Mouse (Mus musculus) E14TG2a.4 (cell line): ENCODE measurements around the gene Selenoi.

ENCODE experiments used
- H3K27me3 ChIP-seq: 2 replicates; pipeline ENCODE4 v1.6.1; 2014; ENCODE audit warnings: low read length, control low read depth; ENCODE audit not compliant: insufficient read depth
- H3K36me3 ChIP-seq: 2 replicates; pipeline ENCODE4 v1.6.1; 2014; ENCODE audit warnings: low read length, control low read depth; ENCODE audit not compliant: insufficient read depth
- H3K4me1 ChIP-seq: replicated peaks from 2 replicates; pipeline ENCODE4 v1.6.1; 2014; ENCODE audit warnings: low read depth, low read length, control low read depth
- H3K4me3 ChIP-seq: replicated peaks from 2 replicates; pipeline ENCODE4 v1.5.1; 2014; ENCODE audit warnings: mild to moderate bottlenecking, low read length
- H3K9me3 ChIP-seq: 2 replicates; pipeline ENCODE4 v1.6.1; 2014; ENCODE audit warnings: low read length, control low read depth
- CTCF ChIP-seq: conservative IDR thresholded peaks from 2 replicates; pipeline ENCODE4 v1.5.1; 2014; ENCODE audit warnings: low read length
- NANOG ChIP-seq: IDR thresholded peaks from 2 replicates; pipeline ENCODE4 v1.6.1; 2014; ENCODE audit warnings: borderline replicate concordance, low read length, mixed read lengths
- POU5F1 ChIP-seq: IDR thresholded peaks from 2 replicates; pipeline ENCODE4 v1.6.1; 2014; ENCODE audit warnings: low read length, borderline replicate concordance

The Selenoi gene

GRCm38 (mm10) chr5:30232271-30232971 lies at the start of gene Selenoi:
TSS of gene Selenoi (plus strand) at chr5:30232581.
- Histone ChIP-seq H3K27me3 (peaks cover 17% of the 10 kb centered on the region), H3K9me3 (peaks cover 25% of the 10 kb centered on the region), H3K4me1 (peaks cover 11% of the 10 kb centered on the region; the same call in 1 of the 2 replicates), H3K4me3 (peak within 1 kb of the TSS; percentile 81), H3K36me3 (no peaks in the 10 kb centered on the region)
- TF ChIP-seq NANOG (no peak), CTCF (no peak), POU5F1 (no peak)

- peaks cover 42% of the 10 kb centered on the region for H3K36me3 ChIP-seq
- no peaks in the 10 kb centered on the region for H3K27me3 ChIP-seq
- TF ChIP-seq CTCF (no peak), NANOG (no peak), POU5F1 (no peak)
- H3K4me3 ChIP-seq, result no peak overlapping the region
- H3K9me3 ChIP-seq, result no peaks in the 10 kb centered on the region
- H3K4me1 ChIP-seq, result peaks cover 9% of the 10 kb centered on the region; the same call in 1 of the 2 replicates
These were observed 44.5 kb upstream of the Selenoi start for GRCm38 (mm10) chr5:30187687-30188485.

- Histone ChIP-seq H3K27me3 (no peaks in the 10 kb centered on the region), H3K36me3 (peaks cover 9% of the 10 kb centered on the region), H3K9me3 (no peaks in the 10 kb centered on the region), H3K4me1 (peaks cover 25% of the 10 kb centered on the region), H3K4me3 (no peak overlapping the region)
- TF ChIP-seq NANOG (no peak), CTCF (peak; percentile 14; the same call in 1 of the 2 replicates)
These were observed 39.9 kb upstream of the Selenoi start for GRCm38 (mm10) chr5:30192452-30192851.

GRCm38 (mm10) chr5:30195340-30195739 lies 37.0 kb upstream of the Selenoi start:
- H3K27me3 ChIP-seq, result no peaks in the 10 kb centered on the region
- H3K4me3 ChIP-seq, result no peak overlapping the region
- H3K4me1 ChIP-seq, result peaks cover 40% of the 10 kb centered on the region
- TF ChIP-seq CTCF (no peak), POU5F1 (no peak), NANOG (no peak)
- no peaks in the 10 kb centered on the region for H3K9me3 ChIP-seq
- H3K36me3 ChIP-seq, result no peaks in the 10 kb centered on the region

- TF ChIP-seq CTCF, result no peak
- no peak for TF ChIP-seq NANOG
- TF ChIP-seq POU5F1, result no peak
- Histone ChIP-seq H3K36me3 (no peaks in the 10 kb centered on the region), H3K4me3 (peak overlapping the region; percentile 59), H3K4me1 (peaks cover 43% of the 10 kb centered on the region), H3K9me3 (no peaks in the 10 kb centered on the region), H3K27me3 (no peaks in the 10 kb centered on the region)
These were observed 34.1 kb upstream of the Selenoi start for GRCm38 (mm10) chr5:30198257-30198656.

- TF ChIP-seq CTCF (peak; percentile 26), NANOG (no peak), POU5F1 (no peak)
- Histone ChIP-seq H3K36me3 (no peaks in the 10 kb centered on the region), H3K4me3 (no peak overlapping the region), H3K4me1 (peaks cover 50% of the 10 kb centered on the region), H3K9me3 (no peaks in the 10 kb centered on the region), H3K27me3 (peaks cover 2% of the 10 kb centered on the region; the same call in 1 of the 2 replicates)
These were observed 30.9 kb upstream of the Selenoi start for GRCm38 (mm10) chr5:30201521-30201920.

GRCm38 (mm10) chr5:30202221-30202620 lies 30.2 kb upstream of the Selenoi start:
- Histone ChIP-seq H3K36me3 (no peaks in the 10 kb centered on the region), H3K27me3 (peaks cover 2% of the 10 kb centered on the region; the same call in 1 of the 2 replicates), H3K4me3 (no peak overlapping the region), H3K4me1 (peaks cover 45% of the 10 kb centered on the region), H3K9me3 (no peaks in the 10 kb centered on the region)
- TF ChIP-seq POU5F1 (no peak), NANOG (no peak), CTCF (no peak)

GRCm38 (mm10) chr5:30203216-30203885 lies 29.0 kb upstream of the Selenoi start:
- Histone ChIP-seq H3K36me3 (no peaks in the 10 kb centered on the region), H3K4me1 (peaks cover 33% of the 10 kb centered on the region), H3K9me3 (no peaks in the 10 kb centered on the region), H3K4me3 (peak overlapping the region; percentile 41; the same call in 1 of the 2 replicates), H3K27me3 (peaks cover 2% of the 10 kb centered on the region; the same call in 1 of the 2 replicates)
- TF ChIP-seq NANOG (no peak), POU5F1 (no peak), CTCF (no peak)
